Mouse (Mus musculus): ENCODE measurements around the gene Fbln5.

DNA sequence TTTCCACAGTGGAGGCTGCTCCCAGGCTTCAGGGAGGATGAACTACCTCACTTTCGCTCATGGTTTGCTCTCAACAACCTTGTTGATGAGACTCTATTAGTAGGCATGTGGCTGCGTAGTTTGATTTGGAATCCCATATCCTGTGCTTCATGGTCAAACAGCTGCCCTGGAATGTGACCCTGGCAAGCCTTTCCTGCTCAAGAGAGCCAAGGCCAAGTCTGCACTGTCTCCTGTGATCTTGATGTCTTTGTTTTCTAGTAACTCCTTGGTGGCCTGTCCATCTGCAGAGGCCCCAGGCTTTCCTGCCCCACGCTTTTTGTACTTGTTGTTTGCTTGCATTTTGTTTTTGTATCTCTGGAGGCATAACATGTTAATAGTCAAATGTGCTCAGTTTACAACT lies 24.4 kb downstream of the Fbln5 start:
- TF ChIP-seq MAFK (IDR thresholded peaks at IDR 0.05; ENCODE audit: insufficient read depth, low read depth, low read length) (no peak), ZC3H11A (IDR thresholded peaks at IDR 0.05; ENCODE audit: borderline replicate concordance, low read depth, low read length) (no peak)

Data from ES-E14 (cell line).